Mouse (Mus musculus) C2C12 (cell line): ENCODE results near the gene Kcnk10. TPM values are rescaled to one million over a fixed set of nuclear protein-coding genes. Genes with fewer than 3 reads are reported as not detected.

ENCODE experiments used
- H3K27me3 ChIP-seq: one replicate; pipeline ENCODE4 v1.6.1; 2011; ENCODE audit not compliant: control insufficient read depth, insufficient read depth, insufficient read length
- H3K36me3 ChIP-seq: one replicate; pipeline ENCODE4 v1.6.1; 2011; ENCODE audit not compliant: control insufficient read depth, insufficient read depth
- H3K4me3 ChIP-seq: one replicate; pipeline ENCODE4 v1.5.1; 2011; ENCODE audit warnings: mild to moderate bottlenecking, control low read depth; ENCODE audit not compliant: poor library complexity, insufficient read depth, severe bottlenecking
- H3K79me2 ChIP-seq: one replicate; pipeline ENCODE4 v1.6.1; 2011; ENCODE audit not compliant: control insufficient read depth, insufficient read depth
- H3K79me3 ChIP-seq: one replicate; pipeline ENCODE4 v1.6.1; 2011; ENCODE audit warnings: low read depth, control low read depth
- H3ac ChIP-seq: one replicate; pipeline ENCODE3; 2011; ENCODE audit warnings: low read depth; ENCODE audit not compliant: control insufficient read depth, insufficient read length
- CEBPB ChIP-seq: IDR thresholded peaks from one replicate; pipeline ENCODE4 v1.6.1; 2011; ENCODE audit warnings: low read depth, mild to moderate bottlenecking, control low read depth, moderate library complexity
- CTCF ChIP-seq: IDR thresholded peaks from one replicate; pipeline ENCODE4 v1.5.1; 2011; ENCODE audit not compliant: control insufficient read depth, insufficient read depth, insufficient read length
- FOSL1 ChIP-seq: IDR thresholded peaks from one replicate; pipeline ENCODE4 v1.8.0; 2011; ENCODE audit warnings: mild to moderate bottlenecking, low read length; ENCODE audit not compliant: poor library complexity, insufficient read depth, severe bottlenecking
- MAX ChIP-seq: IDR thresholded peaks from one replicate; pipeline ENCODE4 v1.6.1; 2011; ENCODE audit warnings: mild to moderate bottlenecking, control low read depth
- MYOD1 ChIP-seq: IDR thresholded peaks from one replicate; pipeline ENCODE4 v1.6.1; 2011; ENCODE audit warnings: low read depth; ENCODE audit not compliant: control insufficient read depth, insufficient read length
- MYOG ChIP-seq: IDR thresholded peaks from one replicate; pipeline ENCODE4 v1.6.1; 2011; ENCODE audit not compliant: control insufficient read depth, insufficient read length; ENCODE audit errors: extremely low read depth
- USF1 ChIP-seq: IDR thresholded peaks from one replicate; pipeline ENCODE4 v1.6.1; 2011; ENCODE audit warnings: low read depth, mild to moderate bottlenecking, control low read depth, moderate library complexity
- polyA plus RNA-seq: library from polyadenylated mRNA; unstranded; fragments of >200 nt; fragmentation: generic; extraction: Trizol; gene quantifications from one replicate; pipeline ENCODE4 v1.2.1, GENCODE M21; 2012; ENCODE audit warnings: missing spikeins

Kcnk10 gene
- polyA plus RNA-seq, 1 experiment, result not detected

DNA sequence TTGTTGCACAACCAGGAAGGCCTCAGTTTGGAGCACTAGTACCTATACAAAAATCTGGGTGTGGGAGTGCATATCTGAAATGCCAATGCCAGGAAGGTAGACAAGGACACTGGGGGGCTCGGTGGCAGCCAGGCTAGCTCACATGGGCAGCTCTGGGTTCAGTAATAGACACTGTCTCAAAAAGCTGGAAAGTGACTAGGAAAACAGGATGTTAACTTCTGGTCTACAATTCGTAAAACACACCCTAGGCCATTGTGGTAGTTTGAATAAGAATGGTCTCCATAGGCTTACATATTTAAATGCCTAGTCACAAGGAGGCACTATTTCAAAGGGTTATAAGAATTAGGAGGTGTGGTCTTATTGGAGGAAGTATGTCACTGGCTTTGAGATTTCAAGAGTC, 12.9 kb upstream of the Kcnk10 start:
- H3K79me3 ChIP-seq, result no peaks in the 10 kb centered on the region
- H3K36me3 ChIP-seq, result no peaks in the 10 kb centered on the region
- no peaks in the 10 kb centered on the region for H3K27me3 ChIP-seq
- H3K4me3 ChIP-seq, result no peak overlapping the region
- TF ChIP-seq CEBPB (no peak), USF1 (no peak), FOSL1 (no peak), MYOD1 (no peak), CTCF (no peak), MYOG (no peak), MAX (no peak)
- no peak overlapping the region for H3ac ChIP-seq
- H3K79me2 ChIP-seq, result no peaks in the 10 kb centered on the region

GRCm38 (mm10) chr12:98588573-98588972, 10.5 kb upstream of the Kcnk10 start:
- Histone ChIP-seq H3ac (no peak overlapping the region), H3K4me3 (no peak overlapping the region), H3K36me3 (no peaks in the 10 kb centered on the region), H3K27me3 (no peaks in the 10 kb centered on the region), H3K79me2 (no peaks in the 10 kb centered on the region), H3K79me3 (no peaks in the 10 kb centered on the region)
- TF ChIP-seq CTCF (no peak), MAX (no peak), FOSL1 (no peak), CEBPB (no peak), MYOG (no peak), USF1 (no peak), MYOD1 (no peak)

DNA sequence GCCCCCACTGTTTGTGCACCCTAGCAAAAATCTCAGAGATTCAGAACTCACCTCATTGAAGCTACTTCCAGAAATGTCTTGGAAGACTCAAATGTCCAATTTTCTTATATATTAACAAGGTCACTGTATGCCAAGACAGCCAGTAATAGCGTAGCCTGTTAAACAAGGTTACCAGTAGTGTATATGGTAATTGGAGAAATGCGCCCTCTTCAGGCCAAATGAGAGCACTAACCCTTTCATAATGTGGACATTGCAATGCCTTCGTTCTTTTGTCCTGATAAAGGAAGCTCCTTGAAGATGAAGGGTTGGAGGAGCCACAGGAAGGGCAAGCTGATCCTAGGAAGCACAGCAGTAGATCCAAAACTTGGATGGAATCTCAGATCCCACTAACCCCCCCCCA, 7.2 kb upstream of the Kcnk10 start:
- Histone ChIP-seq H3ac (no peak overlapping the region), H3K36me3 (no peaks in the 10 kb centered on the region), H3K27me3 (no peaks in the 10 kb centered on the region), H3K4me3 (no peak overlapping the region), H3K79me3 (no peaks in the 10 kb centered on the region), H3K79me2 (no peaks in the 10 kb centered on the region)
- TF ChIP-seq FOSL1 (no peak), MYOD1 (no peak), MYOG (no peak), CEBPB (no peak), CTCF (no peak), USF1 (no peak), MAX (no peak)

DNA sequence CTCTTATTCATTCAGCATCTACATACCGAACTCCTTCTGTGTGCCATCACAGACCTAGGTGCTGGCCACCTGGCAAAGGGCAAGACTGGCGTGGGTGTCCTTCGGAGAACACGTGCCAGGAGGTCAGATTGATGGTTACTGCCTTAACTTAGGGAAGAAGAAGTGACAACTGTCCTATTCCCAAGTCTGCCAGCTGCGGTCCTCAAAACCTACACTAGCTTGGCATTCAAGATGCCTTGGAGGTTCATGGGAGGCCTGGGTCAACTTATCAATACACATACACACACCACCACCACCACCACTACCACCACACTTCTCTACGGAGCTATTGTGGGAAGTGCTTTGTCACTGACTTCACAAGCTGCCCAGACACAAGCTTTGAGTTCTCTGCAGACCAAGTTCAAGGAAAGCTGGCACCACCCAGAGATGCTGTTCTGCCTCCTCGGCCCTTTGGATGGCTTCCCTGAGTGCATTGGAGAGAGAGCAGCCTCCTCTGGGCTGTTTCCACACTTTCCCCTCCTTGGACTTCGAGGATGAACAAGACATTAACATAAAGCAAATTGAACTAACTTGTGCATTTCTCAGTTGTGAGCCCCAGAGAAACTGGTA, 2.1 kb downstream of the Kcnk10 start:
- no peaks in the 10 kb centered on the region for H3K79me3 ChIP-seq
- TF ChIP-seq MYOG (no peak), FOSL1 (no peak), CEBPB (no peak), MYOD1 (no peak)

DNA sequence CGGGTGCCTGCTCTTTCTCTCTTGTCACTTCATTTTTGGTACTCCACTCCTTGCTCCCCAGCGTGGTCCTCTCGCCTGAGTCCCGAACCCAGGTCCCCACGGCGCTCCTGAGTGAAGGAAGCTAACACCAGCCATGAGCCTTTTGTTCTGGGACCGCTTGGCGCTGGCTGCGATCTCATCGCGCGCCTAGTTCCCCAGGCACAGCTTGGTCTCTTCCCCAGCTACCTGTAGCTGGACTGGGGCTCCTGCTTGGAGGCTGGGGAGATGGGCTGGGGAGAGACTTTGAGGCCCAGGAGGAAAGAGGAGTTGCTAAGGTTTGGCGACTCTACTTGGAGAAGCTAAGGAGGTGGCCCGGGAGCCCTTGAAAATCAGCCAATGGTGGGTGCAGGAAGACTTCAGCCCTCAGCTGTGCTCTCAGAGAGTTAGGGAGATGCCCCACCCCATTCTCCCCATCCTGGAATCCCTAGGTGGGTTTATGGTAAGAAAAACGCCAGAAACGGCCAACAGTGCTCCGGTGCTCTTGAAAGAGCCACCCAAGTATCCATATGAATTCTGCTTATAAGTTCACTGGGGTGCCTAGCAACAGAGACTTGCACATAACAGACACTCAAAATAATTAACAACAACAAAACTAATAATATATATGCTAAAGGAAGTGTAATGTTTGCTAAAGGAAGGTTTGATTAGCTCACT, 2.8 kb downstream of the Kcnk10 start:
- TF ChIP-seq MYOG, result no peak
- no peaks in the 10 kb centered on the region for H3K79me2 ChIP-seq
- peaks cover 51% of the 10 kb centered on the region for H3K27me3 ChIP-seq
- H3ac ChIP-seq, result no peak overlapping the region
- no peaks in the 10 kb centered on the region for H3K79me3 ChIP-seq
- no peak overlapping the region for H3K4me3 ChIP-seq
- H3K36me3 ChIP-seq, result no peaks in the 10 kb centered on the region

More for the DNA sequence above, 2.1 kb downstream of the Kcnk10 start:
- H3ac ChIP-seq, result no peak overlapping the region
- H3K79me2 ChIP-seq, result no peaks in the 10 kb centered on the region
- peaks cover 45% of the 10 kb centered on the region for H3K27me3 ChIP-seq
- H3K4me3 ChIP-seq, result no peak overlapping the region
- H3K36me3 ChIP-seq, result no peaks in the 10 kb centered on the region
